Mouse (Mus musculus): ENCODE data around the gene Cbx5. TPM values are rescaled to one million over a fixed set of nuclear protein-coding genes. Genes with fewer than 3 reads are reported as not detected.
"Not testable (repeated sequence)": the region's sequence is repeated elsewhere in the genome, so short reads cannot be mapped to it uniquely, and the experiment has no call there.

The Cbx5 gene
- polyA plus RNA-seq, 1 experiment from 2014 or later: 40.6 TPM

DNA sequence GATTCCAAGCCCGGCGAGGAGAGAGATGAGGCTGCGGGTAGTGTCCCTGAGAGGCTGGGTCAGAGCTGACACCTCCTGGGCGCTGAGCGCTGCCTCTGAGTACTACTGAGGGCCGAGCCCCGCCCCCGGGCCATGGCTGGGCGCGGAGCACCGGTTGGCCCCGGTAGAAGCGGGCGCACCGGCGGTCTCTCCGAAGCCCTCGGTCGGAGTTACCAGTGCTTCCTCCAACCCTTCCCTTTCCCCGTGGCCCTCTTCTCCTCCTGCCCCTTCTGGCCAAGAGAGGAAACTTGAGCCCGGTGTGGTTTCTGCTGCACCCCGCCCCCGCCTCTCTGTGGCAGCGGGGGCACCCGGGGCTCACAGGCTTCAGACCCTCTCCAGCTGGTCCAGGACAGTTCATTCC, 15.6 kb upstream of the Cbx5 start:
- Histone ChIP-seq H3K27ac (ENCODE audit: low read length) (peak overlapping the region; percentile 99), H3K9me3 (replicated peaks; ENCODE audit: control insufficient read depth, low read length) (no peaks in the 10 kb centered on the region), H3K9ac (ENCODE audit: low read depth, low read length) (peak overlapping the region; percentile 90), H3K36me3 (ENCODE audit: control insufficient read depth, insufficient read depth) (peaks cover 20% of the 10 kb centered on the region), H3K27me3 (ENCODE audit: control insufficient read depth, insufficient read depth, low read depth, low read length) (no peaks in the 10 kb centered on the region), H3K4me1 (ENCODE audit: control insufficient read depth, low read depth, low read length) (peaks cover 47% of the 10 kb centered on the region), H3K4me2 (ENCODE audit: low read depth, low read length) (peak overlapping the region; percentile 90), H3K4me3 (ENCODE audit: low read depth, low read length) (peak overlapping the region; percentile 76)
- peak; percentile 37 for ATAC-seq (ENCODE audit: low read depth)
- under 1% methylated on average over 25 of the region's 25 CpGs for WGBS (ENCODE audit: insufficient replicate concordance)

DNA sequence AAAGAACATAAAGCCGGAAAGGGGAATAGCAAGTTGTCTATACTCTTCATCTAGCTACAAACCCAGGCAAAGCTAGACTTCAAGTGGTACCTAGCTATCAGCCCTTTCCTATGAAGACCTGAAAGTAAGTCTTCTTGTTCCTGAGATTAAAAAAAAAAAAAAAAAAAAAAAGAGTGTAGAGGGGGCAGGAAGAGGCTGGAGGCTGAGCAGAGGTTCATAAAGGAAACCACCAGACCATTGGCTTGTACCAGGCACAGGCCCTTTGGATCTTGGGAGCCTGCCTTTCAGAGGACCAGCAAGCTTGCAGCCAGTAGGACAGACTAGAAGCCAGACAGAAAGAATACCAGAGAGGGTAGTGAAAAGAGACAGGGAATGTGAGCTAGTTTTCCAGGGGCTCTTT, 13.7 kb upstream of the Cbx5 start:
- peak overlapping the region; percentile 99 for H3K27ac ChIP-seq (ENCODE audit: low read length)
- peak overlapping the region; percentile 90 for H3K9ac ChIP-seq (ENCODE audit: low read depth, low read length)
- ATAC-seq (ENCODE audit: low read depth): no peak
- peaks cover 49% of the 10 kb centered on the region for H3K4me1 ChIP-seq (ENCODE audit: control insufficient read depth, low read depth, low read length)
- H3K36me3 ChIP-seq (ENCODE audit: control insufficient read depth, insufficient read depth): peaks cover 36% of the 10 kb centered on the region
- 34% methylated on average over 1 of the region's 1 CpGs for WGBS (ENCODE audit: insufficient replicate concordance)
- H3K9me3 ChIP-seq (replicated peaks; ENCODE audit: control insufficient read depth, low read length): no peaks in the 10 kb centered on the region
- peak overlapping the region; percentile 90 for H3K4me2 ChIP-seq (ENCODE audit: low read depth, low read length)
- H3K4me3 ChIP-seq (ENCODE audit: low read depth, low read length): peak overlapping the region; percentile 76
- H3K27me3 ChIP-seq (ENCODE audit: control insufficient read depth, insufficient read depth, low read depth, low read length): no peaks in the 10 kb centered on the region

DNA sequence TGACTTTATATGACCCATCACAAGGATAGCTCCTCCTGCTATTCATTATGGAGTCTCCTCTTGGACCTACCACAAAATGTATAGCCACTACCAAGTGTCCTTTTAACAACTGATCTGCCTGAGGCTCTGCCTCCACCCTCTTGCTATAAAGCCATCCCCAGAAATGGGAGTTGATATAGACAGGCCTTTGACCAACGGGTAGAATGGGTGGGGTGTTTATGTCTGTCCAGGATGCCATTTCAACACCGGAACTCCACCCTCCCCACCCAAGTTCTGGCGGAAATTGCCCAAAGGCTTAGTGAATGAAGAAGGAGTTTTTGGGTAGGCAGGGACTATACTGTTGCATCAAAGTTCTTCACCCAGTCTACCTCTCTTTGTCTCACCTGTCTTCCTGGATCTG, 13.0 kb upstream of the Cbx5 start:
- 10% methylated on average over 3 of the region's 3 CpGs for WGBS (ENCODE audit: insufficient replicate concordance)
- H3K4me1 ChIP-seq (ENCODE audit: control insufficient read depth, low read depth, low read length): peaks cover 48% of the 10 kb centered on the region
- ATAC-seq (ENCODE audit: low read depth): peak; percentile 59

DNA sequence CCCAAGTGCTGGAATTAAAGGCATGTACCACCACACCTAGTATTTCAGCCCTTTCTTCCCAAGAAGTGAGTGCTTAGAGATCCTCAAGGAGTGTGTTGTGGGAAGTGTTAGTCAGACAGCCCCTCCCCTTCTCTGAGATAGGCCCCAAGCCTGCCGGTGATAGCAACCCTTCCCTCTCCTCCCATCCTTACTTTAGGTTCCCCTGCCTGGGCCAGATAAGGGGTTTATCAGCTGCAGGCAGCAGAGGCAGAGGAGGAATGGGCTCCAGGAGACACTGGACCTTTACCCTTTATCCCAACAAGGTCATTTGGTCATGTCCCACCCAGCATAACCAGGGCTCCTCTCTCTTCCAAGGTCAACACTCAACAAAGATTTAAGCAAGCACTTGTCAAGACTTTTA, 12.0 kb upstream of the Cbx5 start:
- peak overlapping the region; percentile 90 for H3K4me2 ChIP-seq (ENCODE audit: low read depth, low read length)
- H3K27ac ChIP-seq (ENCODE audit: low read length): peak overlapping the region; percentile 99
- peak overlapping the region; percentile 90 for H3K9ac ChIP-seq (ENCODE audit: low read depth, low read length)
- H3K9me3 ChIP-seq (replicated peaks; ENCODE audit: control insufficient read depth, low read length): no peaks in the 10 kb centered on the region
- 9% methylated on average over 1 of the region's 1 CpGs for WGBS (ENCODE audit: insufficient replicate concordance)
- H3K4me3 ChIP-seq (ENCODE audit: low read depth, low read length): peak overlapping the region; percentile 76
- ATAC-seq (ENCODE audit: low read depth): peak; percentile 81
- H3K36me3 ChIP-seq (ENCODE audit: control insufficient read depth, insufficient read depth): peaks cover 54% of the 10 kb centered on the region
- peaks cover 47% of the 10 kb centered on the region for H3K4me1 ChIP-seq (ENCODE audit: control insufficient read depth, low read depth, low read length)
- no peaks in the 10 kb centered on the region for H3K27me3 ChIP-seq (ENCODE audit: control insufficient read depth, insufficient read depth, low read depth, low read length)

More for the DNA sequence above, 13.0 kb upstream of the Cbx5 start:
- peaks cover 43% of the 10 kb centered on the region for H3K36me3 ChIP-seq (ENCODE audit: control insufficient read depth, insufficient read depth)
- no peaks in the 10 kb centered on the region for H3K27me3 ChIP-seq (ENCODE audit: control insufficient read depth, insufficient read depth, low read depth, low read length)
- H3K9ac ChIP-seq (ENCODE audit: low read depth, low read length): peak overlapping the region; percentile 90
- H3K27ac ChIP-seq (ENCODE audit: low read length): peak overlapping the region; percentile 99
- peak overlapping the region; percentile 76 for H3K4me3 ChIP-seq (ENCODE audit: low read depth, low read length)
- no peaks in the 10 kb centered on the region for H3K9me3 ChIP-seq (replicated peaks; ENCODE audit: control insufficient read depth, low read length)
- peak overlapping the region; percentile 90 for H3K4me2 ChIP-seq (ENCODE audit: low read depth, low read length)

DNA sequence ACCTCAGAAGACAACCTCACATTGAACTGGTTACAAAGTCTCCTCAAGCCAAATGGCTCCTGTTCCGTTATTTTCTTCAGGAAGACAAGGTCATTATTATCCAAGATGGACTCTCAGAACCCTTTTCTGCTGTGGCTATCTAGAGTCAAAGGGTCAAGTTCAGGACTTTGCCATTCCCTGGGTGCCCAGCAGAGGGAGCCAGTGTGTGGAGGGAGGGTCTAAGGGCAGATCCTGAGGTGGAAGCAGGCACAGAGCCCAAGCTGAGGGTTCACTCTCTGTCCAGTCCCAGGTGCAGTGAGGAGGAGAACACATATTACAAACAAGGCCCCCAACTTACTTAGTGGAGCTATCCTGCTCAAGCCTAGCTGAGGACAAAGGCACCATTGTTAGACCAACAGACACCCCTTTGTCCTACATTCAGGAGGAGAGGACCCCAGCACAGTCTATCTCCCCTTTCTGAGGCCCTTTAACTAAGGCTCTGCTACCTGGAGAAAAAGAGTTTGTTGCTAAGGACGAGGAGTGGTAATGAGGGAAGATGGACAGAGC, 10.7 kb upstream of the Cbx5 start:
- H3K9ac ChIP-seq (ENCODE audit: low read depth, low read length): peak overlapping the region; percentile 90
- peaks cover 46% of the 10 kb centered on the region for H3K4me1 ChIP-seq (ENCODE audit: control insufficient read depth, low read depth, low read length)
- H3K4me3 ChIP-seq (ENCODE audit: low read depth, low read length): peak overlapping the region; percentile 76
- H3K27ac ChIP-seq (ENCODE audit: low read length): peak overlapping the region; percentile 99
- H3K27me3 ChIP-seq (ENCODE audit: control insufficient read depth, insufficient read depth, low read depth, low read length): no peaks in the 10 kb centered on the region
- WGBS (ENCODE audit: insufficient replicate concordance): 35% methylated on average over 2 of the region's 2 CpGs
- peak; percentile 3; the same call in 1 of the 2 replicates for ATAC-seq (ENCODE audit: low read depth)
- H3K4me2 ChIP-seq (ENCODE audit: low read depth, low read length): peak overlapping the region; percentile 90
- no peaks in the 10 kb centered on the region for H3K9me3 ChIP-seq (replicated peaks; ENCODE audit: control insufficient read depth, low read length)
- peaks cover 65% of the 10 kb centered on the region for H3K36me3 ChIP-seq (ENCODE audit: control insufficient read depth, insufficient read depth)

DNA sequence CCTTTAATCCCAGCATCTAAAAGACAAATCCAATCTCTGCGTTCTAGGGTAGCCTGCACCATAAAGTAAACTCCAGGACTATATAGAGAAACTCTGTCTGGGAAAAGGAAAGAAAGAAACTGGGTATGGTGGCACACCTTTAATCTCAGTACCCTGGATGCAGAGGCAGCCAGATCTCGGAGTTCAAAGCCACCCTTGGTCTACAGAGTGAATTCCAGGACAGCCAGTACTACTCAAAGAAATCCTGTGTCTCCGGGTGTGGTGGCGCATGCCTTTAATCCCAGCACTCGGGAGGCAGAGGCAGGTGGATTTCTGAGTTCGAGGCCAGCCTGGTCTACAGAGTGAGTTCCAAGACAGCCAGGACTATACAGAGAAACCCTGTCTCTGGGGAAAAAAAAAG, 9.9 kb upstream of the Cbx5 start:
- H3K36me3 ChIP-seq (ENCODE audit: control insufficient read depth, insufficient read depth): peaks cover 71% of the 10 kb centered on the region
- H3K4me3 ChIP-seq (ENCODE audit: low read depth, low read length): peak overlapping the region; percentile 18; the same call in 1 of the 2 replicates
- not testable (repeated sequence) for ATAC-seq (ENCODE audit: low read depth); H3K9me3 ChIP-seq (replicated peaks; ENCODE audit: control insufficient read depth, low read length); H3K27me3 ChIP-seq (ENCODE audit: control insufficient read depth, insufficient read depth, low read depth, low read length); H3K9ac ChIP-seq (ENCODE audit: low read depth, low read length)
- peaks cover 50% of the 10 kb centered on the region for H3K4me1 ChIP-seq (ENCODE audit: control insufficient read depth, low read depth, low read length)
- H3K4me2 ChIP-seq (ENCODE audit: low read depth, low read length): peak overlapping the region; percentile 34
- 83% methylated on average over 6 of the region's 6 CpGs for WGBS (ENCODE audit: insufficient replicate concordance)
- peak overlapping the region; percentile 43; the same call in 1 of the 2 replicates for H3K27ac ChIP-seq (ENCODE audit: low read length)

DNA sequence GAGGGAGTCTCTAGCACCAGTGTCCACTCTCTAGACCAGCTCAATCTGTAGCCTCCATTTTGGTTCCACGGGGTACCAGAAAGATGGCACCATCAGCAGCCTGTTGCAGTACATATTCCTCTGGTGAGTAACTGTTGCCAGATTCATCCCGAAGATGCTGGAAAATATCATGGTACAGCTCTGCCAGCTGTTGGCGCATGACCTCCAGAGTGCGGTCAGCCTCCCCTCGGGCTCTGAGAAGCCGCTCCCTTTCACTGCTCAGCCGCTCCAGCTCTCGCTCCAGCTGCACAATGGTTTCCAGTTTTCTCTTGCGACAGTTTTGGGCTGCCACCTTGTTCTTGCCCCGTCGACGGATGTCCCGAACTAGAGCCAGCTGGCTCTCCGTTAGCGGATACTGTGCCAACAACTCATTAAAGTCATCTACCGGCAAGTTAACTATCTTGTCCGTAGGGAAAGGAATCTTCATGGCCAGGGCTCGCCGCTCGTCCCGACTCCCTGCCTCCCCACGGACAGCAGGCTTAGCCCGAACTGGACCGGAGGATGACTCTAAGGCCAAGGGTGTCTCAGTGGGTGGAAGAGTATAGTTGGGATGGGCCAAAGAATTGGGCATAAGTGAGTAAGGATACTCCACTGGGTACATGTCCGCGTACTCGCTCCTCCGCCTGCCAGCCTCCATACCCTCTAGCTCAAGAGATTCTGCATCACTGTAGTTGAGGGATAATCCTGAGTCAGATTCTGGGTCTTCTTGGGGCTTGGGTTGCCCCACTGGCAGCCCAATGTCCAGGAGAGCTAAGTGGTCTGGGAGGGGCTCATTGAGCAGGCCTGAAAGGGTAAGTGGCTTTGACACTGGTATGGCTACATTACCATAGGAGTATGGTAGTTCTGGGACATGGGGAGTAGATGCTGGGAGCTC, 9.0 kb upstream of the Cbx5 start:
- Histone ChIP-seq H3K36me3 (ENCODE audit: control insufficient read depth, insufficient read depth) (peaks cover 76% of the 10 kb centered on the region), H3K4me3 (ENCODE audit: low read depth, low read length) (peak overlapping the region; percentile 33), H3K27ac (ENCODE audit: low read length) (peak overlapping the region; percentile 43), H3K27me3 (ENCODE audit: control insufficient read depth, insufficient read depth, low read depth, low read length) (no peaks in the 10 kb centered on the region), H3K9me3 (replicated peaks; ENCODE audit: control insufficient read depth, low read length) (no peaks in the 10 kb centered on the region), H3K4me2 (ENCODE audit: low read depth, low read length) (peak overlapping the region; percentile 34), H3K9ac (ENCODE audit: low read depth, low read length) (peak overlapping the region; percentile 11; the same call in 1 of the 2 replicates), H3K4me1 (ENCODE audit: control insufficient read depth, low read depth, low read length) (peaks cover 52% of the 10 kb centered on the region)
- no peak for ATAC-seq (ENCODE audit: low read depth)
- WGBS (ENCODE audit: insufficient replicate concordance): 83% methylated on average over 28 of the region's 28 CpGs

DNA sequence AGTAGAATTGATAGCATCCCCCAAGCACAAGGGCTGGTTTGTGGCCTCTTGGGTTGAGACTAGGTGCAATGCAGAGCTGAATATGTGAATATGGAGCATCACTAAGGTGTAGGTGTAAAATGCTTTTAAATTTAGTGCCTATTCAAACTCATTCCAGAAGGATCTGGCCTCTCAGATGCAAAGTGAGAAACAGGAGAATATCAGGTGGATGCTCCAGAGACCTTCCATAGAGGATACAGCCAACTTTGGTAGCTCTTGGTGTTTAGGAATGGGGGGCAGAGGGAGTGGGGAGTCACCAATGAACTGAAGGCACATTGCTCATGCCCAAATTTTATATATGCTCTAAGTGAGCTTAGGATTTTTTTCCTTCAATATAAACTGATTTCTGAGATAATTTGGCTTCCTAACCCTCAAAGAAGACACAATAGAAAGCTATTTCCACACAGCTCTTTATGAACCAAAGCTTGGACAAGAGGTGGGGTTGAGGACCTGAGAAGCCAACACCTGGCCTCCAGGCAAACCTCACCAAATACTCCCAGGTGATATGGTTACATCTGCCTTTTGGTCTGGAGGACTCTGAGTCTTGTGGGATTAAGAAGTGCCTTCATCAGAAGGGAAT, 8.3 kb upstream of the Cbx5 start:
- H3K9me3 ChIP-seq (replicated peaks; ENCODE audit: control insufficient read depth, low read length): no peaks in the 10 kb centered on the region
- no peak for ATAC-seq (ENCODE audit: low read depth)
- peak overlapping the region; percentile 33 for H3K4me3 ChIP-seq (ENCODE audit: low read depth, low read length)
- peaks cover 58% of the 10 kb centered on the region for H3K4me1 ChIP-seq (ENCODE audit: control insufficient read depth, low read depth, low read length)
- H3K4me2 ChIP-seq (ENCODE audit: low read depth, low read length): peak overlapping the region; percentile 34
- H3K9ac ChIP-seq (ENCODE audit: low read depth, low read length): no peak overlapping the region
- no peaks in the 10 kb centered on the region for H3K27me3 ChIP-seq (ENCODE audit: control insufficient read depth, insufficient read depth, low read depth, low read length)
- H3K27ac ChIP-seq (ENCODE audit: low read length): peak overlapping the region; percentile 61
- H3K36me3 ChIP-seq (ENCODE audit: control insufficient read depth, insufficient read depth): peaks cover 82% of the 10 kb centered on the region
